Mouse (Mus musculus) lung, adult 10 weeks (tissue): ENCODE results near the gene Ccdc88c. TPM values are rescaled to one million over a fixed set of nuclear protein-coding genes. Genes with fewer than 3 reads are reported as not detected.

ENCODE experiments used
- polyA plus RNA-seq: library from polyadenylated mRNA; stranded (reverse); fragments of 350-450 nt; fragmentation: Illumina TruSeq; extraction: RNeasy Lipid Tissue Mini Kit (QIAGEN cat#74804); gene quantifications from one replicate; pipeline ENCODE4 v1.2.3, GENCODE M21; 2014; ENCODE audit warnings: low read depth, low replicate concordance; ENCODE audit not compliant: insufficient read depth

Ccdc88c gene
- polyA plus RNA-seq, result 7.6 TPM

GRCm38 (mm10) chr12:101028954-101029731 is at the start of gene Ccdc88c:
Gene Ccdc88c, minus strand, starts transcription at chr12:101029056.

GRCm38 (mm10) chr12:100907598-100908297 is 121.1 kb downstream of the Ccdc88c start, which contains the start of gene Gpr68:
Gene Gpr68, minus strand, starts transcription at chr12:100908198.

Other genes starting within 250 kb of the Ccdc88c start
- 6.0 TPM for gene Dglucy, start 250.0 kb downstream of the Ccdc88c start, polyA plus RNA-seq
- gene Gpr68, start 120.9 kb downstream of the Ccdc88c start, polyA plus RNA-seq, result 1.8 TPM
- 14.2 TPM for gene Ppp4r3a, start 54.6 kb upstream of the Ccdc88c start, polyA plus RNA-seq